ENCODE assay signal across 25 mouse cellular contexts in genomic region chr10:89290698-89291097, GRCm38 (mm10). TPM values are rescaled to one million over a fixed set of nuclear protein-coding genes. Genes with fewer than 3 reads are reported as not detected.
DNase-seq lines count a peak whose midpoint lies in the region; TF ChIP-seq lines count a peak whose summit lies in the region.
"Had no signal": no experiment of that assay in that cellular context is flagged by ENCODE, and none has a peak within 500 bp of the region (broad histone marks: within the 10 kb centered on the region; RNA-seq: fewer than 3 reads in every experiment).

No protein-coding gene starts in this region.

- 0 out of 2 replicates have a peak, but pooled peaks have one; percentile 4 for TF ChIP-seq CTCF in heart, adult 2 months (IDR thresholded peaks at IDR 0.05)
- TF ChIP-seq CTCF in cortical plate, adult 2 months (IDR thresholded peaks at IDR 0.05; ENCODE audit: extremely low read depth, insufficient read depth, low read length): peak; percentile 50

- H3K4me1 ChIP-seq in heart, adult 2 months (ENCODE audit: control insufficient read depth, insufficient read depth, low read length): no peaks in the 10 kb centered on the region
- H3K4me1 ChIP-seq in cortical plate, adult 2 months (ENCODE audit: control insufficient read depth, insufficient read depth, low read length): no peaks in the 10 kb centered on the region
- H3K4me1 ChIP-seq: embryonic facial prominence, embryonic 15.5 days; heart, embryonic 10.5 days; hindbrain, embryonic 12.5 days; kidney, embryonic 15.5 days; limb, embryonic 10.5 days had no signal

- H3K9ac ChIP-seq in heart, adult 2 months (ENCODE audit: low read depth, low read length): no peak overlapping the region
- H3K9ac ChIP-seq: embryonic facial prominence, embryonic 15.5 days; hindbrain, embryonic 12.5 days; kidney, embryonic 15.5 days; liver, postnatal 0 days had no signal

- no peak for TF ChIP-seq EP300 in heart, adult 2 months (IDR thresholded peaks at IDR 0.05; ENCODE audit: insufficient read depth, low read depth, low read length)

- H3K27me3 ChIP-seq in heart, adult 2 months (ENCODE audit: control insufficient read depth, insufficient read depth, low read length): no peaks in the 10 kb centered on the region
- H3K27me3 ChIP-seq: embryonic facial prominence, embryonic 15.5 days; hindbrain, embryonic 12.5 days; kidney, embryonic 15.5 days had no signal

- H3K36me3 ChIP-seq in heart, adult 2 months (ENCODE audit: control insufficient read depth, insufficient read depth, low read length): no peaks in the 10 kb centered on the region
- H3K36me3 ChIP-seq: embryonic facial prominence, embryonic 15.5 days; heart, embryonic 10.5 days; hindbrain, embryonic 12.5 days; kidney, embryonic 15.5 days; limb, embryonic 10.5 days had no signal

- H3K79me2 ChIP-seq in heart, adult 2 months (replicated peaks; ENCODE audit: control insufficient read depth, insufficient read depth, low read length): no peaks in the 10 kb centered on the region

- TF ChIP-seq POLR2A in heart, adult 2 months (IDR thresholded peaks at IDR 0.05; ENCODE audit: insufficient read depth, low read depth, low read length): no peak
- TF ChIP-seq POLR2A in cortical plate, adult 2 months (IDR thresholded peaks at IDR 0.05; ENCODE audit: extremely low read depth, insufficient read depth, low read length): no peak

- no peak overlapping the region for H3K4me3 ChIP-seq in heart, adult 2 months
- H3K4me3 ChIP-seq in cortical plate, adult 2 months (ENCODE audit: insufficient read depth, low read length): no peak overlapping the region
- H3K4me3 ChIP-seq: embryonic facial prominence, embryonic 15.5 days; heart, embryonic 10.5 days; hindbrain, embryonic 12.5 days; kidney, embryonic 15.5 days; limb, embryonic 10.5 days had no signal

- intact Hi-C loops in heart, adult 2 months (cut with DNase I): no loop called here
- intact Hi-C loops in left cerebral cortex, postnatal 4 days (cut with DNase I): no loop called here
- intact Hi-C loops in left cerebral cortex, postnatal 10 days (cut with DNase I): no loop called here

- no peak overlapping the region for H3K27ac ChIP-seq in heart, adult 2 months
- no peak overlapping the region for H3K27ac ChIP-seq in cortical plate, adult 2 months (ENCODE audit: insufficient read depth, low read length)
- H3K27ac ChIP-seq: embryonic facial prominence, embryonic 15.5 days; heart, embryonic 10.5 days; hindbrain, embryonic 12.5 days; kidney, embryonic 15.5 days; limb, embryonic 10.5 days had no signal

- 61% methylated on average over 6 of the region's 6 CpGs for WGBS in heart, adult 2 months

- no peak for DNase-seq in heart, adult 2 months
- DNase-seq in heart, adult 18-20 months: no peak
- DNase-seq in left cerebral cortex, postnatal 4 days: peak; percentile 8
- DNase-seq in left cerebral cortex, postnatal 10 days (ENCODE audit: extremely low spot score in 1 of 2, low spot score in 2 of 2): no peak
- peak; percentile 6 for DNase-seq in NIH3T3 (ENCODE audit: low read depth)
- DNase-seq in ovary, postnatal 14 days (ENCODE audit: low spot score): no peak
- DNase-seq: adrenal gland, adult 8-10 months; cerebellum, adult 11 months; cerebellum, postnatal 25 days; gastrocnemius, postnatal 25 days; heart, postnatal 10 days; layer of hippocampus, postnatal 36 days; liver, postnatal 0 days; lung, postnatal 10 days; thymus, postnatal 36 days had no signal

RNA-seq across cellular contexts. Expression of gene Ano4, which starts 53.9 kb away (rescaled TPM):
- 1 to 10 TPM; 7.2 to 7.5 TPM for total RNA-seq in heart, adult 2 months (2021)
- 4.3 and 5.5 TPM in 2 replicates for polyA plus RNA-seq in heart, adult 2 months (2012; rRNA removed)
- total RNA-seq in heart, adult 18-20 months (2021): 10 to 100 TPM in 1 of 2 experiments, 1 to 10 TPM in 1; 8.0 to 10.0 TPM
- 10 to 100 TPM; 18.6 to 21.2 TPM for total RNA-seq in left cerebral cortex, postnatal 4 days (2021)
- 10 to 100 TPM; 22.5 to 24.0 TPM for total RNA-seq in left cerebral cortex, postnatal 10 days (2021)
- polyA plus RNA-seq in cortical plate, adult 2 months (2012; rRNA removed): 14.9 TPM in 2 replicates
- total RNA-seq: neutrophil, adult 5-6 weeks had no signal
- polyA plus RNA-seq: C2C12; liver, adult 2 months; liver, postnatal 0 days; small intestine, adult 2 months had no signal

Comparison
In these comparisons a context has a peak if more than half of its experiments do, and no peak if none do; other contexts are left out.
1. DNase-seq: peak in left cerebral cortex, postnatal 4 days (single experiment) and NIH3T3 (single experiment); none in heart, adult 2 months (0 of 2), heart, adult 18-20 months (0 of 2), left cerebral cortex, postnatal 10 days (0 of 2) and ovary, postnatal 14 days (single experiment).